Mouse (Mus musculus): ENCODE data around the gene Kcnb1. TPM values are rescaled to one million over a fixed set of nuclear protein-coding genes. Genes with fewer than 3 reads are reported as not detected.

The Kcnb1 gene
- 10 to 100 TPM; 17.6 to 46.0 TPM for total RNA-seq (2021)
- long read RNA-seq, experiment 1, full-length matches to known transcripts = 18 of 28 reads
- long read RNA-seq, experiment 1, partial matches to known transcripts = 0 of 28 reads
- long read RNA-seq, experiment 1, other reads (novel, unspliced or antisense) = 10 of 28 reads
- long read RNA-seq, experiment 2, full-length matches to known transcripts = 5 of 21 reads
- long read RNA-seq, experiment 2, partial matches to known transcripts = 0 of 21 reads
- long read RNA-seq, experiment 2, other reads (novel, unspliced or antisense) = 16 of 21 reads

- DNase-seq (ENCODE audit: low spot score in 2 of 2) = peak; percentile 70 to 79
These were observed at the start of gene Kcnb1 for GRCm38 (mm10) chr2:167190076-167190399. Kcnb1 (minus strand) TSS chr2:167190155.

GRCm38 (mm10) chr2:167239262-167239661 lies 49.3 kb upstream of the Kcnb1 start:
- DNase-seq (ENCODE audit: low spot score in 2 of 2) = no peak

- DNase-seq (ENCODE audit: low spot score in 2 of 2) = no peak
These were observed 47.3 kb upstream of the Kcnb1 start for GRCm38 (mm10) chr2:167237224-167237623.

- no peak for DNase-seq (ENCODE audit: low spot score in 2 of 2)
These were observed 46.2 kb upstream of the Kcnb1 start for GRCm38 (mm10) chr2:167236174-167236573.

- no peak for DNase-seq (ENCODE audit: low spot score in 2 of 2)
These were observed 45.5 kb upstream of the Kcnb1 start for GRCm38 (mm10) chr2:167235338-167236018.

- DNase-seq (ENCODE audit: low spot score in 2 of 2) = no peak
These were observed 43.8 kb upstream of the Kcnb1 start for GRCm38 (mm10) chr2:167233771-167234170.

GRCm38 (mm10) chr2:167233009-167233335 lies 43.0 kb upstream of the Kcnb1 start:
- DNase-seq (ENCODE audit: low spot score in 2 of 2) = no peak

GRCm38 (mm10) chr2:167232132-167233008 lies 42.4 kb upstream of the Kcnb1 start:
- DNase-seq (ENCODE audit: low spot score in 2 of 2) = peak; percentile 57 to 63

- no peak for DNase-seq (ENCODE audit: low spot score in 2 of 2)
These were observed 40.6 kb upstream of the Kcnb1 start for GRCm38 (mm10) chr2:167230554-167230953.

GRCm38 (mm10) chr2:167224937-167225336 lies 35.0 kb upstream of the Kcnb1 start:
- no peak for DNase-seq (ENCODE audit: low spot score in 2 of 2)

GRCm38 (mm10) chr2:167224194-167224593 lies 34.2 kb upstream of the Kcnb1 start:
- no peak for DNase-seq (ENCODE audit: low spot score in 2 of 2)

- peak; percentile 64 to 72 for DNase-seq (ENCODE audit: low spot score in 2 of 2)
These were observed 32.2 kb upstream of the Kcnb1 start for GRCm38 (mm10) chr2:167222152-167222551.

GRCm38 (mm10) chr2:167221159-167221845 lies 31.3 kb upstream of the Kcnb1 start:
- DNase-seq (ENCODE audit: low spot score in 2 of 2) = no peak

- DNase-seq (ENCODE audit: low spot score in 2 of 2) = no peak
These were observed 30.8 kb upstream of the Kcnb1 start for GRCm38 (mm10) chr2:167220736-167221135.

GRCm38 (mm10) chr2:167219154-167219775 lies 29.3 kb upstream of the Kcnb1 start:
- DNase-seq (ENCODE audit: low spot score in 2 of 2) = peak; percentile 78 to 85

GRCm38 (mm10) chr2:167213666-167214065 lies 23.7 kb upstream of the Kcnb1 start:
- DNase-seq (ENCODE audit: low spot score in 2 of 2) = no peak

GRCm38 (mm10) chr2:167213076-167213475 lies 23.1 kb upstream of the Kcnb1 start:
- no peak for DNase-seq (ENCODE audit: low spot score in 2 of 2)

- DNase-seq (ENCODE audit: low spot score in 2 of 2) = no peak
These were observed 22.6 kb upstream of the Kcnb1 start for GRCm38 (mm10) chr2:167212551-167212950.

- no peak for DNase-seq (ENCODE audit: low spot score in 2 of 2)
These were observed 22.1 kb upstream of the Kcnb1 start for GRCm38 (mm10) chr2:167212089-167212488.

- no peak for DNase-seq (ENCODE audit: low spot score in 2 of 2)
These were observed 19.9 kb upstream of the Kcnb1 start for GRCm38 (mm10) chr2:167209900-167210299.

GRCm38 (mm10) chr2:167208984-167209383 lies 19.0 kb upstream of the Kcnb1 start:
- no peak for DNase-seq (ENCODE audit: low spot score in 2 of 2)

Measured in adrenal gland, adult 18-20 months (tissue).